Mouse (Mus musculus) myocyte (in vitro differentiated cells): ENCODE measurements around the gene Ap4s1. TPM values are rescaled to one million over a fixed set of nuclear protein-coding genes. Genes with fewer than 3 reads are reported as not detected.

Experiments
- H3K27me3 ChIP-seq: one replicate; pipeline ENCODE4 v1.6.1; 2011; ENCODE audit not compliant: control insufficient read depth, insufficient read depth, insufficient read length
- H3K36me3 ChIP-seq: one replicate; pipeline ENCODE4 v1.6.1; 2011; ENCODE audit not compliant: control insufficient read depth, insufficient read depth
- H3K4me2 ChIP-seq: one replicate; pipeline ENCODE4 v1.6.1; 2011; ENCODE audit warnings: low read depth, control low read depth
- H3K4me3 ChIP-seq: one replicate; pipeline ENCODE4 v1.5.1; 2011; ENCODE audit warnings: mild to moderate bottlenecking, control low read depth, moderate library complexity
- H3K79me2 ChIP-seq: one replicate; pipeline ENCODE4 v1.6.1; 2011; ENCODE audit not compliant: control insufficient read depth, insufficient read depth
- H3ac ChIP-seq: one replicate; pipeline ENCODE4 v1.6.1; 2011; ENCODE audit not compliant: control insufficient read depth, insufficient read length
- CEBPB ChIP-seq: IDR thresholded peaks from 2 replicates; pipeline ENCODE4 v1.6.1; 2011; ENCODE audit warnings: mild to moderate bottlenecking, moderate library complexity; ENCODE audit not compliant: poor library complexity, insufficient read depth, severe bottlenecking
- E2F4 ChIP-seq: IDR thresholded peaks from one replicate; pipeline ENCODE4 v1.6.1; 2011; ENCODE audit warnings: mild to moderate bottlenecking, control low read depth, moderate library complexity; ENCODE audit not compliant: insufficient read depth
- MAX ChIP-seq: IDR thresholded peaks from one replicate; pipeline ENCODE4 v1.6.1; 2011; ENCODE audit warnings: low read depth, mild to moderate bottlenecking, control low read depth
- MYOD1 ChIP-seq, 3 experiments: IDR thresholded peaks; one replicate each; pipeline ENCODE4 v1.6.1; 2011; ENCODE audit warnings: control low read depth in 2 of 3, low read depth in 2 of 3, mild to moderate bottlenecking in 2 of 3, moderate library complexity in 1 of 3; ENCODE audit not compliant: insufficient read length in 2 of 3, control insufficient read depth in 1 of 3
- MYOG ChIP-seq, 3 experiments: IDR thresholded peaks; one replicate each; pipeline ENCODE4 v1.6.1; 2011; ENCODE audit warnings: control low read depth in 2 of 3, low read depth in 2 of 3, mild to moderate bottlenecking in 2 of 3; ENCODE audit not compliant: insufficient read length in 2 of 3, control insufficient read depth in 1 of 3, insufficient read depth in 1 of 3
- POLR2A ChIP-seq: IDR thresholded peaks from one replicate; pipeline ENCODE4 v1.6.1; 2011; ENCODE audit warnings: low read depth, mild to moderate bottlenecking, control low read depth, moderate library complexity; ENCODE audit not compliant: insufficient read length
- POLR2AphosphoS2 ChIP-seq: IDR thresholded peaks from one replicate; pipeline ENCODE4 v1.6.1; 2011; ENCODE audit warnings: low read depth, control low read depth; ENCODE audit not compliant: insufficient read length
- REST ChIP-seq: IDR thresholded peaks from one replicate; pipeline ENCODE4 v1.6.1; 2011; ENCODE audit warnings: mild to moderate bottlenecking, control low read depth, moderate library complexity; ENCODE audit not compliant: insufficient read depth, insufficient read length
- SRF ChIP-seq: IDR thresholded peaks from one replicate; pipeline ENCODE4 v1.6.1; 2011; ENCODE audit warnings: low read depth; ENCODE audit not compliant: control insufficient read depth, insufficient read length
- TCF12 ChIP-seq: IDR thresholded peaks from one replicate; pipeline ENCODE4 v1.6.1; 2011; ENCODE audit warnings: mild to moderate bottlenecking, control low read depth; ENCODE audit not compliant: poor library complexity, insufficient read depth, severe bottlenecking
- TCF3 ChIP-seq: IDR thresholded peaks from one replicate; pipeline ENCODE4 v1.6.1; 2011; ENCODE audit warnings: low read depth, control low read depth; ENCODE audit not compliant: insufficient read length
- USF1 ChIP-seq: IDR thresholded peaks from one replicate; pipeline ENCODE4 v1.6.1; 2011; ENCODE audit warnings: low read depth, mild to moderate bottlenecking, control low read depth, moderate library complexity
- polyA plus RNA-seq: library from polyadenylated mRNA; unstranded; fragments of >200 nt; fragmentation: generic; extraction: Trizol; gene quantifications from one replicate; pipeline ENCODE4 v1.2.1, GENCODE M21; 2012; ENCODE audit warnings: missing spikeins

The Ap4s1 gene
- polyA plus RNA-seq, 1 experiment, result 12.4 TPM

GRCm38 (mm10) chr12:51741690-51742089, 50.9 kb downstream of the Ap4s1 start:
- Histone ChIP-seq H3K36me3 (peaks cover 31% of the 10 kb centered on the region), H3K4me2 (no peak overlapping the region)

DNA sequence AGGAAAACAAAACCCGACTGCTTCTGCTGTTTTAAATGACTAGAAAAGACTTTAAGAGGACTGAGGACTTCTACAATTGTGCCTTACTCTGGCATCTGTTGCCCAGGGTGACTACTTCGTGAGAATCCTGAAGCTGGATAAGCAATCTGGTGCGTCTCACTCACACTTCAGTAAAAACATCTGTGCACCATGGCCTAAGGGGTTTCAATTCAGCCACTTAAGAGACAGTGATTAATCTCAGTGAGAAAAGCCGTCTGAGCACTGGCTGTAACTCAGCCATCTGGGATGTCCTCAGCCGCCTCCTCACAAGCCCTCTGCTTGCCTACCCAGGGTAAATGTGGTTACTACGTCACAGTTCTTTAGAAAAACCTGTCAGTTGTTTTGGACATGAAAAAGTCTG, 54.1 kb downstream of the Ap4s1 start:
- no peaks in the 10 kb centered on the region for H3K79me2 ChIP-seq
- H3K27me3 ChIP-seq, result no peaks in the 10 kb centered on the region
- TF ChIP-seq TCF3 (no peak), POLR2A (no peak), E2F4 (no peak), USF1 (no peak), SRF (no peak), MYOD1 (IDR thresholded peaks at IDR 0.05; ENCODE audit: control insufficient read depth in 1 of 3, insufficient read length in 2 of 3, low read depth in 2 of 3) (no peak), MAX (no peak), POLR2AphosphoS2 (no peak), MYOG (IDR thresholded peaks at IDR 0.05; ENCODE audit: control insufficient read depth in 1 of 3, insufficient read depth in 1 of 3, insufficient read length in 2 of 3, low read depth in 2 of 3) (no peak), REST (no peak), CEBPB (no peak)
- H3ac ChIP-seq, result no peak overlapping the region
- H3K36me3 ChIP-seq, result peaks cover 48% of the 10 kb centered on the region
- no peak overlapping the region for H3K4me2 ChIP-seq
- H3K4me3 ChIP-seq, result no peak overlapping the region

More at GRCm38 (mm10) chr12:51741690-51742089, 50.9 kb downstream of the Ap4s1 start:
- Histone ChIP-seq H3K79me2 (no peaks in the 10 kb centered on the region), H3K4me3 (no peak overlapping the region), H3K27me3 (no peaks in the 10 kb centered on the region), H3ac (no peak overlapping the region)
- TF ChIP-seq E2F4 (no peak), POLR2AphosphoS2 (peak; percentile 26)

DNA sequence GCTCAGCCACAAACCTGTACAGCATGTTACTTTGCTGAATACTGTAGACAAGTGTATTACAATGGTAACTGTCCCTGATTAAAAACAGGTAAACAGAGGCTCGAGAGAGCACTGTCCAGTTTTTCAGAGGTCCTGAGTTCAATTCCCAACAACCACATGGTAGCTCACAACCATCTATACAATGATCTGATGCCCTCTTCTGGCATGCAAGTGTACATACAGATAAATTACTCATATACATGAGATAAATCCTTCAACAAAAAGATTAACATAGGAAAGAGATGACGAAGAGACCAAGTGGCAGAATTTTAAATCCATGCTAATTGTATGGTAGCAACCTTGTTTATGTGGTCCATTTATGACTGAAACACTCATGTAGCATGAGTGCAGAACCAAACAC, 56.5 kb downstream of the Ap4s1 start:
- Histone ChIP-seq H3K36me3 (peaks cover 69% of the 10 kb centered on the region), H3K79me2 (no peaks in the 10 kb centered on the region)

GRCm38 (mm10) chr12:51755938-51756598, 65.2 kb downstream of the Ap4s1 start:
- Histone ChIP-seq H3K79me2 (no peaks in the 10 kb centered on the region), H3K27me3 (no peaks in the 10 kb centered on the region), H3K4me3 (no peak overlapping the region), H3ac (no peak overlapping the region), H3K36me3 (peaks cover 80% of the 10 kb centered on the region), H3K4me2 (no peak overlapping the region)
- TF ChIP-seq TCF3 (no peak), MYOD1 (IDR thresholded peaks at IDR 0.05; ENCODE audit: control insufficient read depth in 1 of 3, insufficient read length in 2 of 3, low read depth in 2 of 3) (no peak), SRF (no peak), REST (no peak), MYOG (IDR thresholded peaks at IDR 0.05; ENCODE audit: control insufficient read depth in 1 of 3, insufficient read depth in 1 of 3, insufficient read length in 2 of 3, low read depth in 2 of 3) (no peak), POLR2A (no peak), POLR2AphosphoS2 (no peak), MAX (no peak), USF1 (no peak), E2F4 (no peak), CEBPB (no peak), TCF12 (no peak)

More for the DNA sequence above, 56.5 kb downstream of the Ap4s1 start:
- H3K27me3 ChIP-seq, result no peaks in the 10 kb centered on the region
- no peak overlapping the region for H3K4me3 ChIP-seq
- no peak overlapping the region for H3ac ChIP-seq
- no peak overlapping the region for H3K4me2 ChIP-seq
- TF ChIP-seq SRF (no peak), E2F4 (no peak), MAX (no peak), POLR2AphosphoS2 (no peak), MYOD1 (IDR thresholded peaks at IDR 0.05; ENCODE audit: control insufficient read depth in 1 of 3, insufficient read length in 2 of 3, low read depth in 2 of 3) (no peak), CEBPB (no peak), POLR2A (no peak), TCF12 (no peak), USF1 (no peak), REST (no peak), MYOG (IDR thresholded peaks at IDR 0.05; ENCODE audit: control insufficient read depth in 1 of 3, insufficient read depth in 1 of 3, insufficient read length in 2 of 3, low read depth in 2 of 3) (no peak), TCF3 (no peak)

- Histone ChIP-seq H3K4me3 (no peak overlapping the region), H3K79me2 (no peaks in the 10 kb centered on the region), H3ac (no peak overlapping the region), H3K36me3 (peaks cover 75% of the 10 kb centered on the region), H3K4me2 (no peak overlapping the region), H3K27me3 (no peaks in the 10 kb centered on the region)
- no peak for TF ChIP-seq CEBPB
- no peak for TF ChIP-seq USF1
- TF ChIP-seq E2F4, result no peak
- TF ChIP-seq MYOG (IDR thresholded peaks at IDR 0.05; ENCODE audit: control insufficient read depth in 1 of 3, insufficient read depth in 1 of 3, insufficient read length in 2 of 3, low read depth in 2 of 3), result no peak
- TF ChIP-seq REST, result no peak
- TF ChIP-seq POLR2A, result no peak
- TF ChIP-seq SRF, result no peak
- no peak for TF ChIP-seq MYOD1 (IDR thresholded peaks at IDR 0.05; ENCODE audit: control insufficient read depth in 1 of 3, insufficient read length in 2 of 3, low read depth in 2 of 3)
- no peak for TF ChIP-seq TCF12
These were observed 65.7 kb downstream of the Ap4s1 start for GRCm38 (mm10) chr12:51756599-51756961.
